Mouse (Mus musculus): Measurements from ENCODE around the gene Gm21725.
"Not testable (repeated sequence)": the region's sequence is repeated elsewhere in the genome, so short reads cannot be mapped to it uniquely, and the experiment has no call there.

Gm21725 gene

DNA sequence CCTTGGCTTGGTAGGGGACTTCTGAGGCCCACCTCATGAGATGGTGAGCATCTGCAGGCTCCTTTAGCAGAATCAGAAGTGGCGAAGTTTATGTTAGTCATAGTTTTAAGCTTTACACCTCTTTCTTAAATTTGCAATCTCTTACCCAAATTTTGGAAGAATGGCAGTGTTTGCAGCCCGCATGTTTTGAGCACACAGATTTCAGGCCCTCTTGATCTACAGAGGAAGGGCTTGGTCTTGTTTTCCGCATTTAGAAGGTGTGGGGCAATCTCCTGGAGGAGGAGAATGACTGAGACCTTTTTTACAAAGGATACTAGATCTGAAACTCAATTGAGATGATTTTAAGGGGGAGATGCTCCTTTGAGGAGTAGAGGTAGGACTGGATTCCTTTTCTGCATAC lies at the start of gene Gm21725:
TSS of gene Gm21725 (minus strand) at position 101 of the 400 bp plus-strand sequence.
- DNase-seq (ENCODE audit: low spot score in 2 of 2), result not testable (repeated sequence)
